18 mouse cellular contexts compared by ENCODE assay signal in genomic region chr14:26379071-26379470, GRCm38 (mm10).
DNase-seq lines count a peak whose midpoint lies in the region; ATAC-seq lines count a peak whose summit lies in the region.
"Had no signal": no experiment of that assay in that cellular context is flagged by ENCODE, and none has a peak within 500 bp of the region (broad histone marks: within the 10 kb centered on the region; RNA-seq: fewer than 3 reads in every experiment).

No protein-coding gene starts in this region.

- H3K36me3 ChIP-seq in neural tube, embryonic 15.5 days = no peaks in the 10 kb centered on the region
- H3K36me3 ChIP-seq: embryonic facial prominence, embryonic 15.5 days; limb, embryonic 15.5 days had no signal

- H3K4me1 ChIP-seq in neural tube, embryonic 15.5 days = no peaks in the 10 kb centered on the region
- H3K4me1 ChIP-seq: embryonic facial prominence, embryonic 15.5 days; limb, embryonic 15.5 days had no signal

- no peak overlapping the region for H3K9ac ChIP-seq in neural tube, embryonic 15.5 days (replicated peaks)
- H3K9ac ChIP-seq: embryonic facial prominence, embryonic 15.5 days; forebrain, postnatal 0 days; limb, embryonic 15.5 days had no signal

- DNase-seq in adrenal gland, adult (ENCODE audit: inconsistent age in 2 of 2, low spot score in 1 of 2) = peak; percentile 22 to 53
- DNase-seq in adrenal gland, postnatal 4 days (ENCODE audit: low spot score in 2 of 2) = no peak
- peak; percentile 17 for DNase-seq in neural tube, embryonic 10.5 days (ENCODE audit: extremely low spot score, low spot score)
- peak; percentile 11 for DNase-seq in fibroblast of lung, adult 2 months (ENCODE audit: low read depth)
- peak; percentile 27 for DNase-seq in yolk sac, embryonic 10.5 days (ENCODE audit: low spot score)
- no peak for DNase-seq in left cerebral cortex, postnatal 4 days
- DNase-seq in heart, adult 11 months = no peak
- DNase-seq: cerebellum, adult 8-10 months; forebrain, postnatal 0 days; kidney, adult 9 months had no signal

- H3K9me3 ChIP-seq in neural tube, embryonic 15.5 days (replicated peaks) = no peaks in the 10 kb centered on the region
- H3K9me3 ChIP-seq: embryonic facial prominence, embryonic 15.5 days; limb, embryonic 15.5 days had no signal

- H3K4me3 ChIP-seq in neural tube, embryonic 15.5 days (replicated peaks) = no peak overlapping the region
- H3K4me3 ChIP-seq: embryonic facial prominence, embryonic 15.5 days; left cerebral cortex, adult 2 months; limb, embryonic 15.5 days; myocyte had no signal

- H3K4me2 ChIP-seq in neural tube, embryonic 15.5 days = no peak overlapping the region
- H3K4me2 ChIP-seq: embryonic facial prominence, embryonic 15.5 days; limb, embryonic 15.5 days had no signal

- intact Hi-C loops in left cerebral cortex, postnatal 4 days (cut with DNase I) = loop anchor here (5.0 kb wide), 1 partner anchor 78 kb away; no protein-coding TSS in a partner anchor

- no peak overlapping the region for H3K27ac ChIP-seq in neural tube, embryonic 15.5 days (replicated peaks)
- H3K27ac ChIP-seq: embryonic facial prominence, embryonic 15.5 days; hindbrain, postnatal 0 days; left cerebral cortex, adult 2 months; limb, embryonic 15.5 days had no signal

- 30% methylated on average over 3 of the region's 3 CpGs for WGBS in neural tube, embryonic 15.5 days

- no peaks in the 10 kb centered on the region for H3K27me3 ChIP-seq in neural tube, embryonic 15.5 days (replicated peaks)
- H3K27me3 ChIP-seq: embryonic facial prominence, embryonic 15.5 days; limb, embryonic 15.5 days had no signal

- no peak for ATAC-seq in neural tube, embryonic 15.5 days (ENCODE audit: low FRiP score)
- ATAC-seq: activated CD4-positive, CD25-positive, alpha-beta regulatory T cell, adult 4 months; forebrain, postnatal 0 days; hindbrain, postnatal 0 days; lung, postnatal 0 days had no signal

Comparison
In these comparisons a context has a peak if more than half of its experiments do, and no peak if none do; other contexts are left out.
1. DNase-seq: peak in adrenal gland, adult (2 of 2), neural tube, embryonic 10.5 days (single experiment), fibroblast of lung, adult 2 months (single experiment) and yolk sac, embryonic 10.5 days (single experiment); none in adrenal gland, postnatal 4 days (0 of 2), left cerebral cortex, postnatal 4 days (single experiment) and heart, adult 11 months (single experiment).